Mouse (Mus musculus): ENCODE data around the gene Atp5k.

GRCm38 (mm10) chr5:108447857-108448256 lies 13.6 kb upstream of the Atp5k start:
- TF ChIP-seq GATA1 (IDR thresholded peaks at IDR 0.05; ENCODE audit: borderline replicate concordance, low read length) (no peak), FLI1 (IDR thresholded peaks at IDR 0.05; ENCODE audit: low read length) (no peak)

Measured in megakaryocyte, embryonic 14.5 days (primary cell).